Mouse (Mus musculus) kidney, adult 11 months (tissue): Measurements from ENCODE around the gene Med28.

Experiments
- DNase-seq: peaks from one replicate; pipeline ENCODE4 v3.0.0; 2022

Med28 gene

DNA sequence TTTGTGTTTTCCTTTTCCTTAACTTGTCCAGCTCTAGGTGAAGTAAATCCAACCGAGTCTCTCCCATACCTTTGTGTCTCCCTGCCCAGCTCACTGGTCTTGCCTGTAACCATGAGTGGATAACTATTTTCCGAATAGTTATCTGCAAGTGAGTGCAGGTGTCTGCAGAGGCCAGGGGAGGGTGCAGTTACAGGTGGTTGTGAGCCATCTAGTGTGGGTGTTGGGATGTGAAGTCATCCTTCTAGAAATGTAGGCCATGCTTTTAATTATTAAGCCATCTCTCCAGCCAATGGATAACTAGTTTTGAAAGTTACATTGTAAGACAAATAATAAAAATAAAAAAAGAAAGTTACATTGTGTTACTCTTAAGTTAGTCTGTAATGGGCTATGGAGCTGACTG lies 6.5 kb upstream of the Med28 start:
- peak; percentile 39 for DNase-seq

DNA sequence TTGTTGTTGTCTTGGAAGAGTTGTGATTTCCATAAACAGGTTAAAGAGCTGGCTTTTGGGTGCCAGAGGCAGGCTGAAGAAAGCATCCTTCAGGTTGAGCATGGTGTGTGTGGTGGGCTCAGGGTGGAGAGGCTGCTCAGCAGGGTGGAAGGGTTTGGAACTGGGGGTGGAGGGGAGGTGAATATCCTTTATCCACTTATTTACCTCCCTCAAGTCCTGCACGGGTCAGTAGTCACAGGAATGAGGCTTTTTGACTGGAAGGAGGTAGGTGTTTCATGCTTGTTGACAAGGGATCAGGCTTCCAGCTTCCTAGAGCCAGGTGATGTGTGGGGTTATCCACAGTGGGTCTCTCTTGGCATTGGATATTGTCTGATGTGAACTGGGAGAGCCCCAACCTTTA lies 5.4 kb upstream of the Med28 start:
- no peak for DNase-seq

DNA sequence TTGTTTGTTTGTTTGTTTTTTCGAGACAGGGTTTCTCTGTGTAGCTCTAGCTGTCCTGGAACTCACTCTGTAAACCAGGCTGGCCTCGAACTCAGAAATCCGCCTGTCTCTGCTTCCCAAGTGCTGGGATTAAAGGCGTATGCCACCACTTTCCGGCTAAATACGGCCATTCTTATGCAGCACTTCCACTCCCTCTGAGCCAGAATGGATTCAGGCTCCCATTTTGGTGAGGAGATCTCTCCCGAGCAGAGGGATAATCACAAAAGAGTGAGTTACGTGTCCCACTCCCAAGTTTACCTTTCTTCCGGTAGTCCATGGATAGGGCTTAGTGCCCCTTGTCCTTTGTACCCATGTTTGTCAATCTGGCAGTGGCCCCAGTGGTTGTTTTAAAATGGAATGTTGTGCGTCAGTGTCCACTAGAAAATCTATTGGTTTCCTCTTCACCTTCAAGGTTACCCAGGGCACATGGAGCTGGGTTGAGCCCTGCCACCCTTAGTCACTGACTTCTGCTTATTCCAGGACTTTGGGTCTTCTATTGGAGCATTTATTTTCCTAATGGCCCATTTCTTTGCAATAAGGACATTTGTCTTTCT lies 4.8 kb upstream of the Med28 start:
- DNase-seq, result peak; percentile 61

DNA sequence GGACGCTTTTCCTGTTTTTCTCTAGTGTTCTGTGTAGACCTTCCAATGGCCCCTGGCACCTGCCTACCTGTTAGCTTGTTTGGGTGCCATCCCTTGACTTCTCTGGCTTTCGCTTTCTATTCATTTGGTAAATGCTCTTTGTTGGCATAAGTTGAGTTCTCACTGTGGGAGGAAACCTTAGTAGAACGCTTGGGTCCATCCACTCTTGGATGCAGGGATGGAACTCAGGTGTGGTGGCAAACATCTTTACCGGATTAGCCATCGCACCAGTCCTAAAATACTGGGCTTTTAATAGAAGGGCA lies 731 bp downstream of the Med28 start:
- DNase-seq, result no peak

DNA sequence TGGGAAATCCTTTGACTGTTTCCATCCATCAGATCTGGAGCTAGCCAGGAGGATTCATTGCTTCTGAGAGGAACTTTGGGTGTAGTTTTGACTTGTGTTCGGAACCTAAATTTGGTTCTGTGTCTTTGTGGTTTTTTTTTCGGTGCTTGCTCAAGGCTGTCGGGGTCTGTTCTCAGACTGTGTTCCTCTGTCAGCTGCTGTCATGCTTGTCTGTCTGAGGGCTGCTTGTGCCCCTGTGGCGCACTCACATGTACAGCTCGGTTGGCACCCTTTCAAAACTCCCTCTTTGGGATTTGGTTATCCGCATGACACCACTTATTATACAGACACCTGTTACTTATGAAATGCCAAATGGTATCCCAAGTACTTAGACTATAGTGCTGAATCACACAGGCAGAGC lies 1.6 kb downstream of the Med28 start:
- no peak for DNase-seq

DNA sequence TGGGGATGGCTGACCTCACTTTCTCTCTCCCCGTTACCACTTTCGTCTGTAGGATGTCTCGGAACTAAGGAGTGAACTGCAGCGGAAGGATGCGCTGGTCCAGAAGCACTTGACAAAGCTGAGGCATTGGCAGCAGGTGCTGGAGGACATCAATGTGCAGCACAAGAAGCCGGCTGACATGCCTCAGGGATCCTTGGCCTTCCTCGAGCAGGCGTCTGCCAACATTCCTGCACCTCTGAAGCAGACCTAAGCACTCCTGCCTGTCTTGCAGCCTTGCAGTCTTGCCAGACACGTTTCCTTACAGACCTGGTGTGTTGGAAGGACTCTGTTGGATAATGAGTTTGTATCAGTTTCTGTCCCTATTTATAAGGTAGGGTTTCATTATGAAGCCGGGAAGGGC lies 5.1 kb downstream of the Med28 start:
- DNase-seq, result no peak

DNA sequence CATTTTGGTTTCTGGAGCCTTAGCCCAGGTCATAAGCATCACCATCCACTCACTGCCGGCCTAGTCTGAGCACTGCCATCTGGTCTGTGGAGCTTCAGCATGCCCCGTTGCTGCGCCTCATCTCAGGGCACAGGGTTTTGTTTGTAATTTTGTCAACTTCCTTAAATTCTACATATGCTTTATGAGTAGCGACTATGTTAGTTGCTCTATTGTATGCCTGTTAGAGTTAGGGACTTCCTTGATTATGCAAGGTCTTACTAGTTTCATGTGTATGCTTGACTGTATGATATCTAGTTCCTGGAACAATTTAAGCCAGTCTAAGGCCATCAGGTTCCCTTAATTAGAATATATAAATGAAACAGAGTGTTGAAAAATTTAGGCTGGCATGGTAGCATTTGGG lies 6.3 kb downstream of the Med28 start:
- no peak for DNase-seq

DNA sequence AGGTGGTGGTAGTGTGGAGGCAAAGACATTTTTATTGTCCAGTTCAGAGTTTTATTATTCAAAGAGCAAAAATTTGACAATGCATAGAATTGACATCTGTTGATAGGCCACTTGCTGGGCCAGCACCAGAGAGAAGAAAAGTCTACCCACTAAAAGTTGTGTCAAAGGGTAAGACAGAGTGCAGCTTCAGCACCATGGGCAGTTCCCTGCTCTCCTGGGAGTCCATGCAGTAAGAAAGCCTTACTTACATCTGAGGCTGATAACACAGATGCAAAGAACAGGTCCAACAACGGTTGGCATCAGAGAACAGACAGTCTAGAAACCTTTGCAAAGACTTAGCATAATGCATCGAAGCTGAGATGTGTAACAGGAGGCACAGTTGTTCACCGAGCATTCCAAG lies 9.7 kb downstream of the Med28 start:
- no peak for DNase-seq

DNA sequence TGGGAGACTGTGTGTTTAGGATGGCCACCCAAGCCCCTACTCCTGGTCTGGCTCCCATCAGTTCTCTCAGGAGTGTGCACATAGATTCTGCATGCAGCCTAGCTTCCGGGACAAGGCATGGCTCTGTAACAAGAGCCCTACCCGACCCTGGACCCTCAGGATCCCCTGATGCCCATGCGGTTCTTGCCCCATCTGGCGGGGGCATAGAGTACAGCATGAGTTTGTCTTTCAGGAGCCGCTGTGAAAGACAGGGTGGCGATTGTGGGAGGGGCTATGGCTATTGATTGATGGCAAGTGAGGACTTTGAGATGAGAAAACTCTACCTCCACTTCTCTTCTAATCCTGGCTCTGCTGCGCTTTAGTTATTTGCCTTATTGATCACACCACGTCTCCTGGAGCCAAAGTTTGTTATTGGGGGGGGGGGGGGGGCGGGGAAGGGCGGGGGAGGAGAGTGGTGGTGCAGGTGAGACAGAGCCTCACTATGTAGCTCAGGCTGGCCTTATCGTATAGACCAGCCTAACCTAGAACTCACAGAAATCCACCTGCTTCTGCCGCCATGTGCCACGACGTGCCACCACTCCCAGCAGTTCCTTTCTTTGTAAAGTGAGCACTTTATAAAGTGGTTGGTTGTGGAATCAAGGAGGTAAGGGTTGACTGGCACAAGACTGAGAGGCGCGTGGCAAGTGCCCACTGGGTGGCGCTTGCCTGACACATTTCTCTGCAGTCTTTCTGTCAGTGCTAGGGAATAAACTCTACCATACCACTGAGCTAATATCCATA lies 14.5 kb downstream of the Med28 start:
- peak; percentile 87 for DNase-seq

DNA sequence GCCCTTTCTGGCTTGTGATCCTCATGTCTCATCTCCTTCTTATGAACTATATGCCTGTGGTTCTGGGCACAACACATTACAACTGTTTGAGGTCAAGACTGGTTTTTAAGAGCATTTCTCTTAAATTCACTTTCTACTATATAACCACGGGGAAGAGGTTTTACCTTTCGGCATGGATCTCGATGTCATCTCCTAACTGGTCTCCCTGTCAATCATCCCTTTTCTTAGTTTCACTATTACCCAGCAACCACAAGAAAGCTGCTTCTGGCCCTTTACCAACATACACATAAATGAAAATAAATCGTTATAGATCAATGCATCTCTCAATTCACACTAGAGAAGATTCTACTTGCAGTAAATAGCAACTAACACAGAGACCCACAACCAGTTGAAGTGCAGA lies 15.1 kb downstream of the Med28 start:
- DNase-seq, result no peak

DNA sequence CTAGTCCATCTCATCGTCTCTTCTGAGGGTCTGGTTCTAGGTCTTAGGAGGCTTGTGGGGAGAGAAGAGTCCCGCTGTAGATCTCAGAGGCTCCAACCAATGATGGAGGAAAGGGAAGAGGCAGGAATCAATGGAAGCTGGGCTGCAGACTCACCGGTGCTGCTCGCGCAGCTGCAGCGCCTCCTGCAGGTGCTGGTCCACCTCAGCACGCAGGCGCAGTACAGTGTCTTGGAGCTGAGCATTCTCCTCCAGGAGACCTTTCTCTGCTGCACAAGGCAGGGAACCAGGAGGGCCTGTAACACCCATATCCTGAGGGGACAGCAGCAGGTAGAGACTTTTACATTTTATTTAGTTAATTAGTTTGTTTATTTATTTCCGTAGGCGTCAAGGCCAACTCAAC lies 19.5 kb downstream of the Med28 start:
- no peak for DNase-seq

DNA sequence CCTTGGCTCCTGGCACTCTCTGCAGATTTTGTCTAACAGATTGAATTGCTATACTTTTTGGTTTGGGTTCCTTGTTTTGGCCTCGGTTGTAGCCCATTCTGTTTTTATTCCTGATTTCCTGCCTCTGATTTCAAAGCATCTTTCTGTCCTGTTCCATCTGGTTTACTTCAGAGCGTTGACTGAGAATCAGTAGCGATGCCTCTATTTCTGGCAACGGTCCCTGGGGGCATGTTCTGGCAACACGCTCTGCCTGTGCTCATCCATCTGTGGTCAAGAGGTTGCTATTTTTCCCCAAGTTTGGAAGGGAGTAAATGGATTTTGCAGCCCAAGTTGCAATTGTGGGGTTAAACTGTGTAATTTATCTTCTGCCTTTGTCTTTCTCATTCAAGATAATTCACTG lies 23.3 kb downstream of the Med28 start:
- DNase-seq, result no peak

DNA sequence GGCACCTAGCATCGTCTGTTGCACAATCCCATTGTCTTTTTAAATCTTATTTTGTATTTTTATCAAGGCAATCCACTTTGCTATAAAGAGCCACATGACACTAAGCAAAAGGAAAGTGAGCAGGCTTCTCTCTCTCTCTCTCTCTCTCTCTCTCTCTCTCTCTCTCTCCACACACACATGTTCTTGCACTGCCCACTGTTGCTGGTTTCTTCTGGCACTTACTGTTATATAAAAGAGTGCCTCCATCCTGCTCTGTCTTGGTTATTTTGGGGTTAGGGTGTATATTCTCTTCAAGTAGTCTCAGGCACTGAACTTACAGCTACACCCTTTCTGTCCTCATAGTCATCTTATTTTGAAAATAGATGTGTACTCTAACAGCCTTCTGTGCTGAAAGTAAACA lies 29.6 kb downstream of the Med28 start:
- no peak for DNase-seq

DNA sequence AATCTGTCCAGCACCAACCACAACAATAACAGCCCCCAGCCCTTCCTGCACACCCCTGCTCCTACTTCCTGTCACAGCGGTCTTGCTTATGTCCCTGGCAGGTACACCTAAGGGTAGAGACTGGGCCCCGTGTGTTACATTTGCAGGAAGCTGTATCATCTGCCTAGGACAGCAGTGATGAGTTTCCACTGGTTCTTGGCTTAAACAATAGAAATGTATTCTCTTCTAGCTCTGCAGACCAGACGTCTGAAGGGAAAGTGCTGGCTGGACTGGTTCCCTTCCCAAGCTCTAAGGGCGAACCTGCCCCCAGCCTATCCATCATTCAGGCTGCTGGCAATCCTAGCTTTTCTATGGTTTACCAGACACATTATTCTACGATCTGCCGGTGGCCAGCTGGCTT lies 44.0 kb downstream of the Med28 start:
- DNase-seq, result peak; percentile 21

DNA sequence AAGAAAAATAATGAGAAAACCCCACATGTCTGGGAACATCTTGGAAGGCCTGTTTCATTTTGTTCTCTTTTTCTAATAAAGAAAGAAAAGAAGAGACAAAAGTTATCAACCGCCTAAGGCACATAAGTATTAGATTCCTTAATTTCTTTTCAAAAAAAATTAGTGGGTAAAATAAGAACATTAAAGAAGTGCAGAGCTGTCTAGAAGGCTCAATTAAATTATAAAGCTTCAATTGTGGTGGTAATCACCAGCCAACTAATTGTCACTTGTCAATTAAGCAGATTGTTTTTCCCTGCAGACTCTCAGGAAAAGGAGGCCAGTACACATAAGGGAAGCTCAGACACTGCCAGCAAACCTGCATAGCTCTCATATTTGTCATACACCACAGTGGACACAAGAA lies 45.8 kb downstream of the Med28 start:
- DNase-seq, result no peak

DNA sequence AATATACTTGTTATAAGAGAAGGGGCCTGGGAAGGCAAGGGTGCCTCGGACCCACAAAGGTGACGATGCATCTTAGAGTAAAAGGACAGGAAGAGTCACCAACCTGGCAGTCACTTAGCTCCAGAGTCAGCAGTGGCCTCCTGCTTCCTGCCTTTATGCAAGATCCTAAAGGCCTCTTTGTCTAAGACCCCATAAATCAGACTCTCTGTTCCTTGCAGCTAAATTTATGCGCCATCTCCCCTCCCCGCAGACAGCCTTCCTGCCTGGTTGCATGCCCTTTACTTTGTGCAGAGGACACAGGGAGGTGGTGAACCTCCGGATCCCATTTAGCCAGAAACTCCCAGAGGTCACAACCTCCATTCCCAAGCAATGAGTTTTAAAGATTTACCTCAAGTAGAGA lies 52.8 kb downstream of the Med28 start:
- peak; percentile 52 for DNase-seq

DNA sequence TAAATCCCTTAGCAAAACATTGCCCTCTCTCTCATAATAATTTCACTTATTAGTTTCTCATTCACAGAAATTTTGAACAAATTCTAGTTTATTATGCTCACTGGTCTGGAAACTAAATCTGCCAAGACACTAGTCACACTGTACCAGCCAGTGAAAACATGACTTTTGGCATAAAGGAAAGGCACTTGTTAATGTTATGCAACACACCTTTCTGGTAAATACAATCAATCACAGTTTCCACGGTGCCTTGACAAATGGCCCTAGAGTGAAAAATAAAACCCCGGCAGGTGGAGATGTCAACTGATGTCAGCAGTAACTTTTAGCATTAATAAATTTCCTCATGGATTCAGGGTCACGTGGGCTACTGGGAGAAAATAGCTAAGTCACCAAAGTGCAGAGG lies 56.7 kb downstream of the Med28 start:
- DNase-seq, result no peak

DNA sequence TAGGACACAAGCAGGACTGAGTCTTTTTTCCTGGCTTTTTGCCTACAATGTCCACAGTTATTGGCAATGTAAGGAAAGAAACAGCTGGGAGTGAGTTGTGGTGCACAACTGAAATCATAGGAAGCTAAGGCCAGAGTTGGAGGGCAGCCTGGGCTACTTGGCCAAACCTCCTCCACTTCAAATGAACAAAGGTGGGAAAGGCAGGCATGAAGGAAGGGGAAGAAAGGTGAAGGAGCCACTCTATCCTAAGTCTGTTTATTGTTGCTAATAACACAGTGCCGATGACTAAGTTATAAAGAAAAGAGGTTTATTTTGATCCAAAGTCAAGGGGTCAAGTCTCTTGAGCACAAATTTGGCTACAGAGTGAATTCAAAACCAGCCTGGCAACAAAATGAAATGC lies 57.3 kb downstream of the Med28 start:
- DNase-seq, result no peak
